Mouse (Mus musculus) adrenal gland, postnatal 36 days (tissue): ENCODE measurements around the gene Egln2. TPM values are rescaled to one million over a fixed set of nuclear protein-coding genes. Genes with fewer than 3 reads are reported as not detected.
A peak's percentile ranks its signal among the peaks of the same experiment; 100 is the strongest.

Experiments
- DNase-seq, 2 experiments: peaks; one replicate each; pipeline ENCODE4 v3.0.0; 2021; ENCODE audit warnings: mixed read lengths in 1 of 2
- long read RNA-seq, 2 experiments: library from polyadenylated mRNA; stranded (forward); transcript quantifications; one replicate each; pipeline ENCODE4 v2.0.0; 2021; ENCODE audit warnings: borderline sequencing depth in 2 of 2
- total RNA-seq, 2 experiments: library from RNA; stranded (reverse); gene quantifications; 2 replicates each; pipeline ENCODE4 v1.2.3; 2021

Egln2 gene
- total RNA-seq = 100 to 1,000 TPM in 1 of 2 experiments, 10 to 100 TPM in 1; 86.0 to 106 TPM
- long read RNA-seq, experiment 1, transcript Egln2-202 (6 exons, 1,756 nt) = minor isoform, 36 of 415 reads
- long read RNA-seq, experiment 1, transcript Egln2-201 (6 exons, 2,107 nt) = major isoform, 313 of 415 reads
- long read RNA-seq, experiment 1, partial matches to known transcripts = 51 of 415 reads
- long read RNA-seq, experiment 1, other reads (novel, unspliced or antisense) = 15 of 415 reads
- long read RNA-seq, experiment 2, transcript Egln2-201 (6 exons, 2,107 nt) = major isoform, 85 of 110 reads
- long read RNA-seq, experiment 2, transcript Egln2-202 (6 exons, 1,756 nt) = minor isoform, 8 of 110 reads
- long read RNA-seq, experiment 2, partial matches to known transcripts = 1 of 110 reads
- long read RNA-seq, experiment 2, other reads (novel, unspliced or antisense) = 16 of 110 reads

GRCm38 (mm10) chr7:27166614-27167474, at the start of gene Egln2:
Egln2 (minus strand) TSS chr7:27166802.
- peak; percentile 97 for DNase-seq

GRCm38 (mm10) chr7:27212626-27213025, 46.0 kb upstream of the Egln2 start:
- no peak for DNase-seq

GRCm38 (mm10) chr7:27203730-27204449, 37.3 kb upstream of the Egln2 start:
- no peak for DNase-seq

- no peak for DNase-seq
Observed at GRCm38 (mm10) chr7:27198779-27199178, 32.2 kb upstream of the Egln2 start.

GRCm38 (mm10) chr7:27198355-27198754, 31.8 kb upstream of the Egln2 start:
- DNase-seq = no peak

GRCm38 (mm10) chr7:27197634-27198033, 31.0 kb upstream of the Egln2 start:
- peak; percentile 41 to 55 for DNase-seq

- no peak for DNase-seq
Observed at GRCm38 (mm10) chr7:27197136-27197535, 30.5 kb upstream of the Egln2 start.

- DNase-seq = peak; percentile 96 to 97
Observed at GRCm38 (mm10) chr7:27195681-27196611, 29.3 kb upstream of the Egln2 start, which contains the start of the genes BC024978 and Snrpa. BC024978 (plus strand) TSS chr7:27195781. Snrpa (minus strand) TSS chr7:27196271.

- no peak for DNase-seq
Observed at GRCm38 (mm10) chr7:27193731-27194130, 27.1 kb upstream of the Egln2 start.

GRCm38 (mm10) chr7:27192434-27192833, 25.8 kb upstream of the Egln2 start:
- DNase-seq = no peak

GRCm38 (mm10) chr7:27189271-27189931, 22.8 kb upstream of the Egln2 start:
- DNase-seq = no peak

GRCm38 (mm10) chr7:27185986-27186385, 19.4 kb upstream of the Egln2 start:
- no peak for DNase-seq

GRCm38 (mm10) chr7:27184964-27185363, 18.4 kb upstream of the Egln2 start:
- peak in 1 of 2 experiments; percentile 64 for DNase-seq

GRCm38 (mm10) chr7:27182498-27182897, 15.9 kb upstream of the Egln2 start:
- no peak for DNase-seq

GRCm38 (mm10) chr7:27180837-27181695, 14.5 kb upstream of the Egln2 start, which contains the start of the genes Gm21983 and Mia:
Gm21983 (minus strand) TSS chr7:27181086.
Mia (minus strand) TSS chr7:27181157.
- no peak for DNase-seq

- DNase-seq = peak; percentile 68 to 78
Observed at GRCm38 (mm10) chr7:27180036-27180435, 13.4 kb upstream of the Egln2 start.

GRCm38 (mm10) chr7:27179217-27179918, 12.8 kb upstream of the Egln2 start:
- no peak for DNase-seq
